Mouse (Mus musculus) left cerebral cortex, adult 9 months (tissue): Measurements from ENCODE around the gene Litaf.
A peak's percentile ranks its signal among the peaks of the same experiment; 100 is the strongest.
"Not testable (repeated sequence)": the region's sequence is repeated elsewhere in the genome, so short reads cannot be mapped to it uniquely, and the experiment has no call there.

Experiments
- DNase-seq, 2 experiments: peaks; one replicate each; pipeline ENCODE4 v3.0.0; 2022; ENCODE audit warnings: low spot score in 2 of 2

The Litaf gene

DNA sequence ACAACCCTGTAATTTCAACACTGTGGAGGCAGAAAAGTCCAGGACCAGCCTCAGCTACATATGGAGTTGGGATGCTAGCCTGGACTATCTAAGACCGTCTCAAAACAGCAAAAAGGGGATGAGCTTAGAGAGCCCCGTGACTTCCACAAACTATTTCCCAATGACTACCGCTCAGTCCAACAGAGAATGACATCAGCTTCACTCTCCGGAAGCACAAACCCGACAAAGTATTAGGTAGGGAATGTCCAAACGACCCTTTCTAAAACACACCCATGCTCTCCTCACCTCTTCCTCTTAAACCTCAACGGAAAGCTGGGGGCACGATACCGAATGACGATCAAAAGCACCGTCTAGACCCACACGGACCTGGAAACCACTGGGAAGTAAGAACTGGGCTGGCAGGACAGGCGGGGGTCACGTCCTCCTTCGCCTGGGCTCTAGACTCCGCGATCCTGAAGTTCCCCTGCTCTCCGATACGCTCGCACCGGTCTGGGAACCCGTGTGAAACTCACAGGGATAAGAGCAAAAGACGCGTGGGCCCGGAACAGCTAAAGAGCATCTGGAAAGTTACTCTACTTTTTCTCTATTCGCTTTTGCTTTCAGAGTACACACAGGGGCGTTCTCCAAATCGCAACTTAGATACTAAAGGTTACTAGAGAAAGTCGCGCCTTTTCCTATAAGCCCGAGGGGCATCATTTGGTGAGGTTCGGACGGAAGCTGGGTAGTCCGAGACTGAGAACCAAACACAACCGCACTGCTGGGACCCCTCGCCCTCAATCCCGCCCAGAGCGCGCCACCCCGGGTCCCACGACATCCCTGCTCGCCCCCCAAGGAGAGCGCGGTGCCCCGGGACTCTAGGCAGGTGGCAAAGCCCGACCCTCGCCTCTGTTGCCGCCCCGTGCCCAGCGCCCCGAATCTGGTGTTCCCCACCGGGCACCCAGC lies 73.6 kb downstream of the Litaf start:
- no peak for DNase-seq

DNA sequence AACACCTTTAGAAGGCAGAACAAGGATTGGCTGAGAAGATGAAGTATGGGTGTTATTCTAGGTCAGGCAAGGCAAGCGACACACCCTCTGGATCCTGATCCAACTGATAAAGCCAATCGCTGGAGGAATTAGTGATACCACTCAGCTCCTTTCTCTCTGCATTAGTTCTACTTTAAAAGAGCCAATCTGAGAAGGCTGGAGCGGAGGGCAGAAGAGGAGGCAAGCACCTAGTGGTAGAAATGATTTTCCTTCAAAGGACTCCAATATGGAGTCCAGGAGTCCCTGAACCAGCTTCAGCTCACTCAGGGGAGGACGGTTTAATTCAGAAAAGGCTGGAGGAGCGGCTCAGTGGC lies 74.2 kb downstream of the Litaf start:
- no peak for DNase-seq

DNA sequence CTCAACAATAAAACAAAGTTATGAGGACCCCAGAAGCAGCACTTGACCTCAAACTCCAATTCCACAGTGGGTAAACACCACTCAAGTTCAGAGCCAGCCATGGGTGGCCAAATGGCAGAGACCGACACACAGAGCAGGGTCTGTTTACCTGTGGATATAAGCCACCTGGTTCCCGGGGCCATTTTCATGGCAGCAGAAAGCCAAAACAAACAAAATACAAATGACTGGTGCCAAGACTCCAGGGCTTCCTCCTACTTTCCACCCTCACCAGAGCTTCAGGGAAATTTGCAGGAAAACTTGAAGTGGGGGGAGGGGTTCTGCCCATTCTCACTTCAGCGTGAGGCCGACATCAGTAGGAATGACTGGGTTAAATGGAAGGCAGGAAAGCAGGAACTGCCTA lies 75.2 kb downstream of the Litaf start:
- DNase-seq, result no peak

DNA sequence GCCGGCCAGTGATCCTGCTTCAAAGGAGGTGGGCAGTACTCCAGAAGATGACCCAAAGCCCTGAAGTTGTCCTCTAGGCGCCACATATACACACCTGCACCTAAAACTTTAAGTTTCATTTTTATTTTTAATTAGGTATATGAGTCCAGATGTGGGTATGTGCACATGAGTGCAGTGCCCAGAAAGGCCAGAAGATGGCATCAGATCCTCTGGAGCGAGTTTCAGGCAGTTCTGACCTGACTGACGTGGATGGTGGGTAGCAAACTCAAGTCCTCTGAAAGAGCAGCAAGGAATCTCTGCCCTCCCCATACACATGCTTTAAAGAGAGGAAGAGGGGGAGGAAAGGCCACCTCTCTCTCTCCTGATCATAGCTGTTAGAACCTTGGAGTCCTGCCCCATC lies 76.1 kb downstream of the Litaf start:
- DNase-seq, result no peak

DNA sequence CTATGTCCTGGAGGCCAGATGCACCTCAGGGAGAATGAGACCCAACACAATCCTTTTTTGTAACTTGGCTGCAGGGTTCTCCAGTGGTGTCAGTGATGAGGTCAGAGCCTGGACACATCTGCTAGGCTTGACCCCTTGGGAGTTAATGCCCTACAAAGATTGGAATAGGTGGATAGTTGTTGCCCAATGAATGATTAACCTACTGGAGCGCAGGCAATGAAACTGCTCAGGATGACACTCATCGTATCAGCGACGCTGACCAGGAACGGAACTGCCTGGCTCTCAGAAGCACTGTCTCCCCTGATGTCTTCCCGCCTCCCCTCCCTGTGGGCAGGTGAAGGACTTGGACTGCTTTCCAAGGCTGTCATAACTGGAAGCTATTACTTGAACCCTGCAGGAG lies 76.6 kb downstream of the Litaf start:
- no peak for DNase-seq

DNA sequence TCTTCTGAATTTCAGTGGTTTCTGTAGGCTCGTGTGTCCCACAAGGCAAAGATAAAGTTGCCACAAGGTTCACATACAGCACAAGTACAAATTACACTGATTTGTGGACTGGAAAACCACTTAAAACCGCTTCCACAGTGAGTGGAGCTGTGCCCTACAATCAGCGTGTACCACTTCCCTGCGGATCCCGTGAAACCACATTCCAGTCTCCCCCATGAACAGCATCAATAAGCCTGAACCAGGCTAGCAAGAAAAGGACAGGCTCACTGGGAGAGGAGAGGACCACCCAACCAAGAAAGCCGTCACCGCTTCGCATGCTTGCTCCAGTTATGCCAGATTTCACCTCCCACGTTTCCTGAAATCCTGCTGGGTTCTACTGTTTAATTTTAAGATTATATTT lies 77.7 kb downstream of the Litaf start:
- no peak for DNase-seq

DNA sequence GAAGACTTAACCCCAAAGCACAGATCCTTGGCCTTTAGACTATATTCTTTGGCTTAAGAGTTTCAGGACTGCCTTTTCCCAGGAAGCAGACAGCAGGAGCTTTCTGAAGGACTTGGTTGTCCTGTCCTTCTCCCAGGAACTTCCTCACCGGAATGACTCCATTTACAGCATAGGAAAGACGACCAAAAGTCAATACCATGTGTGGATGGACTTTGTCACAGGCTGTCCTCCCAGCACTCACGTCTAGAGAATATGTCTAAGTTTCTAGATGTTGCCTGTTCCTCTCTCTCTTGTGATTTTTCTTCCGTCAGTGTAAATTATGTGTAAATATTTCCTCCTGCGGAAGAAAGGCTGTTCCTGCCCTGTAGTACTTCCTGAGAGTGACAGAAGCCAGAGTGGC lies 81.4 kb downstream of the Litaf start:
- DNase-seq, result no peak

DNA sequence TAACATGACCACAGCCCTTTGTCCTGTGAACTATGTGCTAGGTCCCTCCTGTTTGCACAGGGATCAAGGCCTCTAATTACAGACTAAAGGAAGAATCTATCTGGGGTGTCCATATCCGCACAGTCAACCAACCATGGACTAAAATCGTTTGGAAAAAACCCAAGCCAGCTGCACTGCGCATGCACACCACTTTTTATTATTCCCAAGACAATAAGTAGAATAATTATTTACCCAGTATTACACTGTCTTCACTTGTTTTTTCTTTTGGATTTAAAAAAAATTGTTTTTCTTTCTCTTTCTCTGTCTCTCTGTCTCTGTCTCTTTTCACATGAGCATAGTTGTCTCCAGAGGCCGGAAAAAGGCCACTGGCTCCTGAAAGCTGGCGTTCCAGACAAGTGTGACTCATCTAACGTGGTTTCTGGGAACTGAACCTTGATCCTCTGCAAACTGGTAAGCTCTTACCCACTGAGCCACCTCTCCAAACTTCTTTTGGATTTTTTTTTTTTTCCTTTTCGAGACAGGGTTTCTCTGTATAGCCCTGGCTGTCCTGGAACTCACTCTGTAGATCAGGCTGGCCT lies 84.4 kb downstream of the Litaf start:
- no peak for DNase-seq

DNA sequence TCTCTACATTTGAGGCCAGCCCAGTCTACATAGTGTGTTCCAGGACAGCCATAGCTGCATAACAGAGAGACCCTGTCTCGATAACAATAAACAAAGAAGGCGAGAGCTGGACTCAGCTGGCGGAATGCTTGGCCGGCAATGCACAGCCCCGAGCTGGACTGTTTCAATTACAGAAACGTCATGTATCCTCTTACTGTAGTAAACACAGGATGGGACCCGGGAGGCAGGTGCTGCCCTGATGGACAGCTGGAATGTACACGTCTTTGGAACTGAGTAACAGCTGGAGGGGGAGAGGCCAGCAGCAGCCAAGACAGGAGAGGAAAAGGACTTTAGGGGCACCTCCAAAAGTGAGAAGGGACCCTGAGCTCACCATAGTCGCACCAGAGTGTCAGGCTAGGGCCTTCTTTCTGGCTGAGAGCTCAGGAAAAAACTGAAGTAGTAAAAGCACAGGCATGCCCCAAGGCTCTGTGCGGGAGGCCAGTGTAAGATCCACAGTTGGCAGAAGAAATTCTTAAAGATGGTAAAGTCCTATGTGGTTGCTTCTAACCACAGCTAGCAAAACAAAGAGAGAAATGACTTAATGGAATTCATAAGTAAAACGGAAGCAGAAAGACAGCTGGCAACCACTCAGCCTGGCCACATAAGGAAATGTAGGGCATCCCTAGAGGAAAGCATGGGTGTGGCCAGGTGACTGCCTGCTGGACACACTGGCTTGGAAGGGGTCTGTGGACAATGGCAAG lies 86.7 kb downstream of the Litaf start:
- DNase-seq, result no peak

DNA sequence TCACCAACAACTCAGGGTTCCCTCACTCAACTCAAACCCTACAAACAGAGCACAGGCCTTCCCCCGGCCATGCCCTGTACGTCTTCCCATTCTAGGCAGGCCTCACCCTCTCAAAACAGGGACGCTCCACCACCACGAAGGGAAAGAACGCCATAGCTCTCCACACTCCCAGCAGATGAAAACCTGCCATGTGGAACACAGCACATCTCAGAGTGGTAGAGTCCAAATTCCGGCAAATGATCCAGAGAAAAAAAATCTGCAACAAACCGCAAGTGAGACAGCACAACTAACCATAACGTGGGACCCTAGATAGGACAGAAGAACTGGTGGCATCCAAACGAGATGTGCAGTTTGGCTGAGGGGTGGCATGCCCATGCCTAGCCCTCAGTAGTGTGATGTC lies 88.1 kb downstream of the Litaf start:
- no peak for DNase-seq

DNA sequence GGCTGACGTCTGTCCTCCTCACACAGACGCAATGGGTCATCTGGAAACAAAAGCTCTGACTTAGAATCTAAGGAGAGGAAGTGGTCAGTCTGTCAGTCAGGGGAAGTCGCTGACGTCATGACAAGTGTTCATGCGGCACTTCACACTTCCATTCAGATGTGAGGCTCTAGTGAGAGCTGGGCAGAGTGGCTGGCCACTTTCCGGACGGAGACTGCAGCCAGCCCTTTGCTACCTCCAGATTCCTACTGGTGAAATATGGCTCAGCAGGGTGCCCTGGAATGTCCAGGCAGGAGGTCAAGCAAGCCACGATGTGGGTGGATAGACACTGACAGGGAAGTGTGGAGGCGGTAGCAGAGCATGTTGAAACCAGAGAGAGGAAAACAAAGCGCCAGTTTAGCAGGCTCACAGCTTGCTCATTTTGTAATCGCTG lies 89.7 kb downstream of the Litaf start:
- DNase-seq, result no peak

DNA sequence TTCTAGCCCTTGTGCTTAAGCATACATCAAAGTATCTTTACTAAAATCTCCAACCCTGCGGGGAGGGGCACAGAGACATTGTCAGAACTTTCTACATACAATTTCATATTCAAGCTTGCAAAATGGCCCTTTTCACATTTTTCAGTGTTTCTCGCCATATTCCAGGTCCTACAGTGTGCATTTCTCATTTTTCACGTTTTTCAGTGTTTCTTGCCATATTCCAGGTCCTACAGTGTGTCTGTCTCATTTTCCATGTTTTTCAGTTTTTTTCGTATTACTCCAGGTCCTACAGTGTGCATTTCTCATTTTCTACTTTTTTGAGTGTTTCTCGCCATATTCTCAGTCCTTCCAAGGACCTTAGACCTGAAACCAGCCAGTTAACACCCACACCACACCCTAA lies 91.0 kb downstream of the Litaf start:
- DNase-seq, result no peak

DNA sequence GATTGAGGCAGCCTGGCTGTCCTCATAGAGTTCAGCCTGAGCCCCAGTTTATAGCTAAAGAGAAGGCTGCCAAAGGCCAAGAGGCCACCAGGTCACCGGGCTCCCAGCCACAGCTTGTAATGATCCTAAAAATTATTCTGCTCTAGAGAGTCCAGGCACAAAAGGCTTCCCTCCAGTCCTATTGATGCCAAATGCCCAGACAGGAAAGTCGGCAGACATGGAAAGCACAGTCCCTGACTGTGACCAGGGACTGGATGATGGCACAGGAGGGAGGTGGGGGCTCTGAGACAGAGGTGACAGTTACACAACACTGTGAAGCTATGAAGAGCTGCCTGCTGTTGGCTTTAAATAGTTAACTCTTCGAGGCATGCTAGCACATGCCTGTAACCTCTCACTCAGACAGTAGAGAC lies 91.9 kb downstream of the Litaf start:
- DNase-seq, result peak in 1 of 2 experiments; percentile 52

DNA sequence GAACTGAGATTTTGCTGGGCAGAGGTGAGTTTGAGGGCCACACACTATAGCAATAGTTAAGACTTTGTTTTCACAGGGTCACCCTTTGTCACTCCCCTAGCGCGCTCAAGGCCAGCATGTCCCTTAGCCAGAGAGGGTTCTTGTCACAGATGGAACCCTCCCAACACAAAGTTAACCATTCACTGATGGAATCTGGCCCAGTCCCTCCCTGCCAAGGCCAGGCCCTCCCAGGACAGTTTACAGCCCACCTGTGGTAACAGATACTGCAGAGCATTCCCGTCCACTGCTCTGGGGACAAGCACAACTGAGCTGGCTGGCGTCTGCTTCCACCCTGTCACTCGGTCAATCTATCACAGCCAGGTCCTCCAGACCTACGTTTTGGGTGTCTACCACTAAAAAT lies 93.7 kb downstream of the Litaf start:
- DNase-seq, result no peak

DNA sequence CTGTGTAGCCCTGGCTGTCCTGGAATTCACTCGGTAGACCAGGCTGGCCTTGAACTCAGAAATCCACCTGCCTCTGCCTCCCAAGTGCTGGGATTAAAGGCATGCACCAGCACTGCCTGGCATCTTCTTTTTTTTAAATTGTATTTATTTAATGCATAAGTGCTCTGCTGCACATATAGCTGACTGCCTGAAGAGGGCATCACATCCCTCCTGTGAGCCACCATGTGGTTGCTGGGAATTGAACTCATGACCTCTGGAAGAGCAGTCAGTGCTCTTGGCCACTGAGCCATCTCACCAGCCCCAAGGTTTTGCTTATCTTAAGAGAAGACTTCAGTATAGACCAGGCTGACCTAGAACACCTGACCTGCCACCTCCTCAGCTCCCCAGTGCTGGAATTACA lies 96.0 kb downstream of the Litaf start:
- not testable (repeated sequence) for DNase-seq

DNA sequence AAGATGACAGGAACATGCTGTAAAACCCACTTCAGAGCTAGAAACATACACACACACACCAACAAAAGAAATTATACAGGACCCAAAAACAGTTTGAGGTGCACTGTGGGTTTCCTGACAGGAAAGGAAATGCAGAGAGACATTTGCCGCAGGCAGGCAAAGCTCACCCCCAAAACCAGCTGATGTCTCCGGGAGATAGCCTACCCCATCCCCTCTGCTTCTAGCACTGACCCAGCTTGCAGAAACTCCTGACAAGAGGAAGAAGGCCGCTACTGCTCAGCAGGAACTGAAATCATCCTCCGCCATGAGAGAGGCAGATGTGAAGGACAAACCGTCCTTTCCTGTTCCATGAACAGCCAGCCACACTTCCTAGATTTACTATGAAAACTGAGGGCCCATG lies 96.6 kb downstream of the Litaf start:
- no peak for DNase-seq

DNA sequence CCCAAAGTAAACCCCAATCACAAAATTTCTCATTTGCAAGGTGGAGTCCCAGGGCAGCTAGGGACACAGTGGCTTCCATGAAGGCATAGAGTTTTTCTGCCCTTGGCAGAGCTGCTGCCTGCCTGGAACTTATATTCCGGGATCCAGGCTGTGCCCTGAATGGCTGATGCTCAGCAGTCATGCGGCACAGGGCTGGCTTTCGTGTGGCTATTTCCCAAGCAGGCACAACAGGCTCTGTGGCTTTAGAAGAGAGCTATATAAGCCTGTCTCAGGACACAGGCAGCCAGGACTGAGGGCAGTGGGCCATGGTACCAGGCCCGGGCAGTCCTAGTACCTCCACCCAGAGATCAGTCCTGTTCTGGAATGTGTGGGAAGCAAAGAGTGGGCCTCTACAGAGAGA lies 97.7 kb downstream of the Litaf start:
- DNase-seq, result no peak

DNA sequence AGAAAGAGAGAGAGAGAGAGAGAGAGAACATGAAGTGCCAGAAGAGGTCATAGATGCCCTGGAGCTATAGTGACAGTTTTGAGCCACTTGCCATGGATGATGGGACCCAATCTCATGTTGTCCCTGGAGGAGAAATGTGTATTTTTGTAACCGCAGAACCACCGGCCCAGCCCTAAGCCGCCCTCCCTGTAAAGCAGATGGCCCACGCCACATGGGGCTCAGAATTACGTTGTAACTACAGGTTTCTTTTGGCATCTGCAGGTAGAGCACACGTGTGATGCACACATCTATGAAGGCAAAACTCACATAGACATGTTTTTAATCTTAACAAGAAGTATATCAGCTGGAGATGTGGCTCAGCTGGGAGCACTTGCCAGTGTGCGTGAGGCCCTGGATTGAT lies 98.2 kb downstream of the Litaf start:
- DNase-seq, result no peak

DNA sequence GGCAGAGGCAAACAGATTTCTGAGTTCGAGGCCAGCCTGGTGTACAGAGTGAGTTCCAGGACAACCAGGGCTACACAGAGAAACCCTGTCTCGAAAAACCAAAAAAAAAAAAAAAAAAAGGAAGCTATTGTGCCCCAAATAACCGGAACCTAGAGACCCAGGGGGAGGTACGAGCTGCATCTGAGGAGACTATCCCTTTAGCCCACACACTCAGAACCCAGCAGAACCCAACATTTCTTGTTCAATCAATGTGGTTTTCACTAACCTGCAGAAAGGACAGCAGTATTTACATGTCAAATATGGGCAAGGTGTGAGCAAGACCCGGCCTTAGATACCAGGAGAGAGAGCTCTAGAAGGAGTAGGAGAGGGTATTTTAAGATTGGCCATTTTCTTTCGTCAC lies 98.9 kb downstream of the Litaf start:
- no peak for DNase-seq

DNA sequence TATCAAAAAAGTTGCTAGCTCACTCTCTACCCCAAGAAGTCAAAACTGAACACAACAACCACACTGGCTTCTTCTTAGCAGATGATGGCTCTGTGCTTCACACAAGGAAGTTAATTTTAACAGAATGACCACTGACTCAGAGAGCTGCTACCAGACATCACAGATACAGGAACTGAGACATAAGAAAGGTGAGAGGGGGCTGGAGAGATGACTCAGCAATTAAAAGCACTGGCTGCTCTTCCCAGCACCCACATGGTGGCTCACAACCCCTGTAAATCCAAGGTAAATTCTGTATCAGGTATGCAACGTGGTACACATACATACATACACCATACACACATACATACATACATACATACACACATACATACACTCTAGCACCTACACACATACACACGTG lies 100.9 kb downstream of the Litaf start:
- DNase-seq, result no peak

DNA sequence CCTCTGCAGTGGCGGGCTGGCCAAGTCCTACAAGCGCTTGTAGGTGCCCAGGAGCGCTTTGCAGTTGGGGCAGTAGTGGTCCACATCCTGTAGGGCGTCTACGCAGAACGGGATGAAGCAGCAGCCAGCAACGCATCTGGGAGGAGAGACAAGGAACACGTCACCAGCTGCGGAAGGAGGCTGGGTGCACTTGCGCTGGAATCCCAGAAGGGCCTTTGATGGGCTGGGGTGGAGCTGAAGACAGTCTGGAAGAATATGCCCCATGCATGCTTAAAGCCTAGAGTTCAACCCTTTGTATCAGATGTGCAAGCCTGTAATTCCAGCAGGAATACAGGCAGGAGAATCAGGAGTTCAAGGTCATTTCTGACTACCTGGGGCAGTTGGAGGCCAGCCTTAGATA lies 105.0 kb downstream of the Litaf start:
- no peak for DNase-seq

DNA sequence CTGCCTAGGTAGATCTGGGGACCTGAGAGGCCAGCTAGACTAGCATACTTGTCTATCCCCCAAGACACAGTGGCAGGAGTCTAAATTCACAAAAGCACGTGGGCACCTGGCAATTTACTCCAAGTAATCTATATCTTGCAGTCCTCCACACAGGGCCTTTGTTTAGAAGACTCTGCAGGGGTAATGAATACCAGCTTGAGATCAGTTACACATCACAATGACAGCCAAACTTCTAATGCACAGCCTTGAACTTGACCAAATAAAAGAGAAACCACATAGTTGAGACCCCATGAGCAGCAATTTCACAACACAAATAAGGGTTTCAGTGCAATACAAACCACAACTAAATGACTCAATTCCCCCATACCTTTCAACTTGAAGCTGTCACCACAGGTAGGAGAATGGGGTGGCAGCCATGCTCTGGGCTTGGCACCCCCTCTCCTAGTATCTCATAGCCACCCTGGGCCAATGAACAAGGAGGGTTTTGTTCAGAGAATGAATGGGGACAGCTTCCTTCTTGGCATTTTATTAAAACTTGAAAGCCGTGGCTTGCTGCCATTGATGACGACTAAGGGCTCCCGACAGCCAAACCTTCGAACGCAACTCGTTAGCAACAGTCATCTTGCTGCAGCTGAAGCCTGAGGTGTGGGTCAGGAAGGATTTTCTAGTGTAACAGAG lies 107.1 kb downstream of the Litaf start:
- DNase-seq, result peak in 1 of 2 experiments; percentile 59
